Mouse (Mus musculus) heart, embryonic 11.5 days (tissue): ENCODE measurements at regions not wholly inside any gene's neighbourhood (a gene's known extent, or its start where the extent isn't known, plus 50 kb on each side); places are given as distances from the start of the nearest gene placed in this dataset.

ENCODE experiments used
- ATAC-seq: fragments of 200-750 bp; cut with Nextera tagmentation; replicated peaks from 2 replicates; pipeline ENCODE4 v1.8.0; 2017; ENCODE audit warnings: moderate library complexity; ENCODE audit not compliant: insufficient number of reproducible peaks, low FRiP score, low TSS enrichment
- H3K27ac ChIP-seq: fragments of 300-500 bp; sonication (generic); 2 replicates; pipeline ENCODE4 v1.5.1; 2014; ENCODE audit warnings: mild to moderate bottlenecking, low read depth, low read length
- H3K27me3 ChIP-seq: fragments of 300-500 bp; sonication (generic); 2 replicates; pipeline ENCODE4 v1.6.1; 2014; ENCODE audit warnings: mild to moderate bottlenecking, low read length, mixed read lengths; ENCODE audit not compliant: control insufficient read depth, insufficient read depth
- H3K36me3 ChIP-seq: fragments of 300-500 bp; sonication (generic); 2 replicates; pipeline ENCODE4 v1.6.1; 2014; ENCODE audit warnings: mild to moderate bottlenecking, low read length, moderate library complexity, mixed read lengths; ENCODE audit not compliant: control insufficient read depth, insufficient read depth
- H3K4me1 ChIP-seq: fragments of 300-500 bp; sonication (generic); 2 replicates; pipeline ENCODE4 v1.6.1; 2014; ENCODE audit warnings: low read length; ENCODE audit not compliant: control insufficient read depth, insufficient read depth
- H3K4me2 ChIP-seq: fragments of 300-500 bp; sonication (generic); 2 replicates; pipeline ENCODE4 v1.6.1; 2014; ENCODE audit warnings: mild to moderate bottlenecking, moderate library complexity
- H3K4me3 ChIP-seq: fragments of 300-500 bp; sonication (generic); 2 replicates; pipeline ENCODE4 v1.5.1; 2014; ENCODE audit warnings: low read depth, low read length
- H3K9ac ChIP-seq: fragments of 300-500 bp; sonication (generic); 2 replicates; pipeline ENCODE4 v1.6.1; 2014; ENCODE audit warnings: mild to moderate bottlenecking, low read depth, low read length, moderate library complexity
- H3K9me3 ChIP-seq: fragments of 300-500 bp; sonication (generic); replicated peaks from 2 replicates; pipeline ENCODE4 v1.6.1; 2016; ENCODE audit warnings: low read length; ENCODE audit not compliant: control insufficient read depth
- WGBS: fragments of 180-500 bp; shearing (Covaris S2); extraction: QIAGEN DNeasy Blood & Tissue Kit; methylation state at CpG from one replicate; pipeline ENCODE4 v1.1.7; 2014; ENCODE audit not compliant: insufficient replicate concordance; 5-methylcytosine and 5-hydroxymethylcytosine counted together

DNA sequence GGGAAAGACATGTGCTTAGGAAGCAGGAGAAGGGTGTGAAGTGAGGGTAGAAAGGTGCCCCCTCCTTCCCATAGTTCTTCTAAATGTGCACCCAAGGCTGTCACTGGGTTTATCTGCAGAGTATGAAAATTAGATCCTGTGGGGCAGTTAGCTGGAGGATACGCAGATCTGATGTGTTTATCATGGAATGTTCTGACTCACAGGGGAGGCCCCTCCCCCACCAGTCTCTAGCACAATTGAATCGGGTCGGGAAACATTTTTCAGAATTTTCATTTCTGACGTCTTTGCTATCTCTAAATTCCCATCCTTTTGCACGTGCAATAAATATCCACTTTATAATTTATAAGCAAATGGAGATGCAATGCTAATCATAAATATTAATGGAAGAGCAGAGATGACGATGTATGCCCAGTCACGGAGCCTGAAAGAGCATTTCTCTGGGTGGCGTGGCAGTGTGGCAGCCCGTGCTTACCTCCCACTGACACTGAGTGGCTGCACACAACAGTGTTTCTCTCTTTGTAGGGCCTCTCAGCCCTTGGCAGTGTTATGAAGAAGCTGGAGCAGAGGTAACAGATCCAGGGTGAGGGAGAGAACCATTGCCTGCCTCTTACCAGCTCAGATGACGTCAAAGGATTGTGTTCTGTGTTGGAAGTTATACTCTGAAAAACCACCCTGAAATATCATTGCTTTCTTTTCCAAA lies 122.1 kb upstream of the Gm26657 start:
- Histone ChIP-seq H3K36me3 (no peaks in the 10 kb centered on the region), H3K4me1 (no peaks in the 10 kb centered on the region; the same call in 1 of the 2 replicates), H3K4me2 (no peak overlapping the region), H3K27ac (no peak overlapping the region), H3K27me3 (no peaks in the 10 kb centered on the region), H3K4me3 (no peak overlapping the region), H3K9ac (no peak overlapping the region), H3K9me3 (no peaks in the 10 kb centered on the region)
- no peak for ATAC-seq
- WGBS, result 75% methylated on average over 10 of the region's 10 CpGs

- H3K27ac ChIP-seq, result no peak overlapping the region
- ATAC-seq, result no peak
- no peaks in the 10 kb centered on the region for H3K27me3 ChIP-seq
- 51% methylated on average over 4 of the region's 4 CpGs for WGBS
- no peak overlapping the region for H3K9ac ChIP-seq
- no peak overlapping the region for H3K4me2 ChIP-seq
- H3K36me3 ChIP-seq, result no peaks in the 10 kb centered on the region
- H3K9me3 ChIP-seq, result no peaks in the 10 kb centered on the region
- H3K4me3 ChIP-seq, result no peak overlapping the region
- peaks cover 12% of the 10 kb centered on the region for H3K4me1 ChIP-seq
Measured at GRCm38 (mm10) chr4:56612325-56612724, 127.5 kb upstream of the Gm26657 start.

DNA sequence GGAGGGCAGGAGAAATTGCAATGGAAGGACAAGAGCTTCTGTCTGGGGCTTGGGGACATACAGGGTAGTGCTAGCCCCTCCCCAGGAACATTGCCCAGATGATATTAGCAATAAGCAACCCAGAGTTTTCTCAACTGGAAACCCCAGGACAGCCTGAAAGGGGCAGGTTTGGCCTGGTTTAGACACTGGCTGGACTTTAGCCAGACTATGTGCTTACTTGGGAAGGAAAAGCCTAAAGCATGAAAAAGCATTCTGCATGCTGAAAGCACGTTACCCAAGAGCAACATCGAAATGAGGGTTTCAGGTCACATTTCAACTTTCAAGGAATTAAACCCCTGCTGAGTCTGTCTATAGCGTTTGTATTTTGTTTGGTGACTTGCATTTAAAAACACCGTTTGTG lies 128.1 kb upstream of the Gm26657 start:
- H3K4me3 ChIP-seq, result no peak overlapping the region
- no peaks in the 10 kb centered on the region for H3K27me3 ChIP-seq
- WGBS, result 47% methylated on average over 4 of the region's 4 CpGs
- H3K9ac ChIP-seq, result no peak overlapping the region
- H3K4me1 ChIP-seq, result peaks cover 12% of the 10 kb centered on the region
- no peaks in the 10 kb centered on the region for H3K9me3 ChIP-seq
- no peak overlapping the region for H3K4me2 ChIP-seq
- H3K36me3 ChIP-seq, result no peaks in the 10 kb centered on the region
- ATAC-seq, result no peak
- H3K27ac ChIP-seq, result no peak overlapping the region

GRCm38 (mm10) chr4:56610273-56610672 lies 129.6 kb upstream of the Gm26657 start:
- 62% methylated on average over 6 of the region's 6 CpGs for WGBS
- no peaks in the 10 kb centered on the region for H3K36me3 ChIP-seq
- no peaks in the 10 kb centered on the region for H3K27me3 ChIP-seq
- ATAC-seq, result no peak
- H3K9me3 ChIP-seq, result no peaks in the 10 kb centered on the region
- no peak overlapping the region for H3K9ac ChIP-seq
- H3K4me3 ChIP-seq, result no peak overlapping the region
- H3K4me2 ChIP-seq, result no peak overlapping the region
- peaks cover 12% of the 10 kb centered on the region for H3K4me1 ChIP-seq
- no peak overlapping the region for H3K27ac ChIP-seq

GRCm38 (mm10) chr4:56608701-56609100 lies 131.2 kb upstream of the Gm26657 start:
- Histone ChIP-seq H3K4me2 (no peak overlapping the region), H3K27me3 (no peaks in the 10 kb centered on the region), H3K4me3 (no peak overlapping the region), H3K9me3 (no peaks in the 10 kb centered on the region), H3K27ac (no peak overlapping the region), H3K4me1 (peaks cover 12% of the 10 kb centered on the region), H3K9ac (no peak overlapping the region), H3K36me3 (no peaks in the 10 kb centered on the region)
- WGBS, result 67% methylated on average over 4 of the region's 4 CpGs
- ATAC-seq, result no peak

DNA sequence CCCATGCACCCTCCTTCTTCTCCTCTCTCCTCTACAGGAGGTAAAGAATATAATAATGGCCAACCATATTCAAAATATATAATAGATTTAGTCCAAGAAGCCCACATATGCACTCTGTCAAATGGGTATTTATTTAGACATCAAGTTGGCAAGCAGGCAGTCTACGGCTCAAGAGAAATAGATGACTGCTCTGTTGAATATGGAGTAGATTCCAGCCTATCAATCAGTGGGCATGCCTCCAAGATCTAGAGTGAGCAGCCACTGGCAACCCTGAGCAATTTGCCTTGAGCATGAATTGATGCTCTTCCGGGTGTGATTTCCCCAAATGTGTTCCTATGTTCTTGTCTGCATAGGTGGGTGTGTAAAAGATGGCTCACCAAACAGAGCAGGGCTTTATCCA lies 141.5 kb upstream of the Gm26657 start:
- ATAC-seq, result no peak
- H3K4me2 ChIP-seq, result no peak overlapping the region
- 81% methylated on average over 2 of the region's 2 CpGs for WGBS
- H3K27me3 ChIP-seq, result no peaks in the 10 kb centered on the region
- no peak overlapping the region for H3K9ac ChIP-seq
- H3K4me1 ChIP-seq, result no peaks in the 10 kb centered on the region
- no peak overlapping the region for H3K4me3 ChIP-seq
- H3K36me3 ChIP-seq, result no peaks in the 10 kb centered on the region
- H3K9me3 ChIP-seq, result no peaks in the 10 kb centered on the region
- no peak overlapping the region for H3K27ac ChIP-seq

GRCm38 (mm10) chr4:56597931-56598330 lies 141.9 kb upstream of the Gm26657 start:
- no peak overlapping the region for H3K9ac ChIP-seq
- H3K27ac ChIP-seq, result no peak overlapping the region
- no peaks in the 10 kb centered on the region for H3K27me3 ChIP-seq
- H3K9me3 ChIP-seq, result no peaks in the 10 kb centered on the region
- no peak overlapping the region for H3K4me2 ChIP-seq
- H3K36me3 ChIP-seq, result no peaks in the 10 kb centered on the region
- no peak for ATAC-seq
- H3K4me1 ChIP-seq, result no peaks in the 10 kb centered on the region
- H3K4me3 ChIP-seq, result no peak overlapping the region

- ATAC-seq, result no peak
- no peaks in the 10 kb centered on the region for H3K36me3 ChIP-seq
- 72% methylated on average over 3 of the region's 3 CpGs for WGBS
Measured at GRCm38 (mm10) chr4:56582405-56582804, 157.5 kb upstream of the Gm26657 start.

GRCm38 (mm10) chr4:56576837-56577548 lies 162.9 kb upstream of the Gm26657 start:
- no peaks in the 10 kb centered on the region for H3K27me3 ChIP-seq
- H3K9ac ChIP-seq, result no peak overlapping the region
- no peak for ATAC-seq
- no peak overlapping the region for H3K27ac ChIP-seq
- WGBS, result 85% methylated on average over 15 of the region's 15 CpGs
- H3K36me3 ChIP-seq, result no peaks in the 10 kb centered on the region
- H3K4me1 ChIP-seq, result no peaks in the 10 kb centered on the region
- H3K4me2 ChIP-seq, result no peak overlapping the region
- H3K9me3 ChIP-seq, result no peaks in the 10 kb centered on the region
- no peak overlapping the region for H3K4me3 ChIP-seq

More at GRCm38 (mm10) chr4:56582405-56582804, 157.5 kb upstream of the Gm26657 start:
- H3K4me3 ChIP-seq, result no peak overlapping the region
- no peak overlapping the region for H3K4me2 ChIP-seq
- no peaks in the 10 kb centered on the region for H3K9me3 ChIP-seq
- no peak overlapping the region for H3K27ac ChIP-seq
- no peak overlapping the region for H3K9ac ChIP-seq
- H3K4me1 ChIP-seq, result no peaks in the 10 kb centered on the region
- H3K27me3 ChIP-seq, result no peaks in the 10 kb centered on the region
